Mouse (Mus musculus) heart, postnatal 36 days (tissue): ENCODE data around the gene Coa3. TPM values are rescaled to one million over a fixed set of nuclear protein-coding genes. Genes with fewer than 3 reads are reported as not detected.

ENCODE experiments used
- DNase-seq, 2 experiments: peaks; one replicate each; pipeline ENCODE4 v3.0.0; 2021 to 2022
- intact Hi-C: fragments of 180-260 bp; cut with DNase I; formaldehyde crosslinking; loops from one replicate; pipeline ENCODE4 v1.15.1; 2025
- total RNA-seq, 2 experiments: library from RNA; stranded (reverse); gene quantifications; 2 replicates each; pipeline ENCODE4 v1.2.3; 2021

Coa3 gene
- total RNA-seq, 2 experiments from 2014 or later, result 90.1 to 92.7 TPM

- intact Hi-C loops, result no loop called here
Observed at GRCm38 (mm10) chr11:101283805-101284204, 4.9 kb upstream of the Coa3 start.

GRCm38 (mm10) chr11:101282896-101283295, 4.0 kb upstream of the Coa3 start:
- no peak for DNase-seq
- intact Hi-C loops, result no loop called here

More at GRCm38 (mm10) chr11:101283805-101284204, 4.9 kb upstream of the Coa3 start:
- no peak for DNase-seq

- no peak for DNase-seq
- intact Hi-C loops, result no loop called here
Observed at GRCm38 (mm10) chr11:101280837-101281236, 1.9 kb upstream of the Coa3 start.

- intact Hi-C loops, result no loop called here
Observed at GRCm38 (mm10) chr11:101279193-101279569, 267 bp upstream of the Coa3 start.

GRCm38 (mm10) chr11:101277381-101278222, 1.3 kb downstream of the Coa3 start:
- no peak for DNase-seq
- intact Hi-C loops, result no loop called here

More at GRCm38 (mm10) chr11:101279193-101279569, 267 bp upstream of the Coa3 start:
- DNase-seq, result no peak

GRCm38 (mm10) chr11:101276319-101277070, 2.4 kb downstream of the Coa3 start:
- intact Hi-C loops, result no loop called here
- no peak for DNase-seq

GRCm38 (mm10) chr11:101275309-101275708, 3.6 kb downstream of the Coa3 start:
- no peak for DNase-seq
- intact Hi-C loops, result no loop called here

GRCm38 (mm10) chr11:101272446-101272845, 6.5 kb downstream of the Coa3 start:
- intact Hi-C loops, result no loop called here

GRCm38 (mm10) chr11:101269577-101270116, 9.3 kb downstream of the Coa3 start:
- DNase-seq, result no peak

More at GRCm38 (mm10) chr11:101272446-101272845, 6.5 kb downstream of the Coa3 start:
- DNase-seq, result no peak

GRCm38 (mm10) chr11:101265906-101266305, 13.0 kb downstream of the Coa3 start:
- DNase-seq, result no peak
- intact Hi-C loops, result no loop called here

More at GRCm38 (mm10) chr11:101269577-101270116, 9.3 kb downstream of the Coa3 start:
- intact Hi-C loops, result no loop called here

- intact Hi-C loops, result no loop called here
- DNase-seq, result no peak
Observed at GRCm38 (mm10) chr11:101264954-101265471, 13.9 kb downstream of the Coa3 start.

GRCm38 (mm10) chr11:101263989-101264280, 15.0 kb downstream of the Coa3 start:
- intact Hi-C loops, result no loop called here
- no peak for DNase-seq

- intact Hi-C loops, result no loop called here
- no peak for DNase-seq
Observed at GRCm38 (mm10) chr11:101263138-101263988, 15.6 kb downstream of the Coa3 start.

- DNase-seq, result no peak
- intact Hi-C loops, result no loop called here
Observed at GRCm38 (mm10) chr11:101262272-101262967, 16.5 kb downstream of the Coa3 start.

- intact Hi-C loops, result no loop called here
Observed at GRCm38 (mm10) chr11:101260826-101261380, 18.0 kb downstream of the Coa3 start.

GRCm38 (mm10) chr11:101259948-101260825, 18.7 kb downstream of the Coa3 start, which contains the start of gene Wnk4:
Gene Wnk4, plus strand, starts transcription at chr11:101260567.
- intact Hi-C loops, result no loop called here
- DNase-seq, result peak; percentile 70 to 80

More at GRCm38 (mm10) chr11:101260826-101261380, 18.0 kb downstream of the Coa3 start:
- DNase-seq, result no peak

- intact Hi-C loops, result no loop called here
- DNase-seq, result no peak
Observed at GRCm38 (mm10) chr11:101259261-101259712, 19.6 kb downstream of the Coa3 start.
